ENCODE assay signal across 8 mouse cellular contexts in genomic region chr5:113735345-113736112, GRCm38 (mm10). TPM values are rescaled to one million over a fixed set of nuclear protein-coding genes. Genes with fewer than 3 reads are reported as not detected.
DNase-seq lines count a peak whose midpoint lies in the region; ATAC-seq lines count a peak whose summit lies in the region.

TSS of gene Ficd (plus strand) at chr5:113735803.

- no peaks in the 10 kb centered on the region for H3K9me3 ChIP-seq in hindbrain, embryonic 12.5 days (replicated peaks)

- H3K36me3 ChIP-seq in hindbrain, embryonic 12.5 days: peaks cover 26% of the 10 kb centered on the region

- H3K4me3 ChIP-seq in hindbrain, embryonic 12.5 days: peak within 1 kb of the TSS; percentile 53

- peak within 1 kb of the TSS; percentile 67 for H3K4me2 ChIP-seq in hindbrain, embryonic 12.5 days (replicated peaks)

- H3K4me1 ChIP-seq in hindbrain, embryonic 12.5 days: peaks cover 19% of the 10 kb centered on the region

- peak; percentile 99 for DNase-seq in NIH3T3 (ENCODE audit: low read depth)
- peak; percentile 96 to 97 for DNase-seq in cerebellum, postnatal 10 days
- DNase-seq in frontal cortex, postnatal 10 days (ENCODE audit: low spot score in 2 of 2): peak; percentile 86 to 92
- peak; percentile 86 to 93 for DNase-seq in layer of hippocampus, postnatal 14 days (ENCODE audit: low spot score in 2 of 2)
- peak; percentile 92 for DNase-seq in lung, postnatal 14 days
- DNase-seq in retina, adult 2 months (ENCODE audit: low read depth, low spot score): peak; percentile 91
- peak; percentile 89 to 94 for DNase-seq in thymus, postnatal 36 days

- under 1% methylated on average over 60 of the region's 71 CpGs for WGBS in hindbrain, embryonic 12.5 days

- H3K27ac ChIP-seq in hindbrain, embryonic 12.5 days: peak within 1 kb of the TSS; percentile 94

- peak; percentile 96 for ATAC-seq in hindbrain, embryonic 12.5 days (ENCODE audit: low FRiP score)

- no peaks in the 10 kb centered on the region for H3K27me3 ChIP-seq in hindbrain, embryonic 12.5 days

- peak within 1 kb of the TSS; percentile 63 for H3K9ac ChIP-seq in hindbrain, embryonic 12.5 days

RNA-seq across cellular contexts. Expression of gene Ficd, which starts in this region (rescaled TPM):
- 7.6 and 7.8 TPM in 2 replicates for polyA plus RNA-seq in hindbrain, embryonic 12.5 days (2016; fragmentation: Nextera tagmentation; extraction: Ambion mirVana)
- 10 to 100 TPM in 1 of 2 experiments, 1 to 10 TPM in 1; 9.6 to 12.0 TPM for total RNA-seq in layer of hippocampus, postnatal 14 days (2021)

Comparison
In these comparisons a context has a peak if more than half of its experiments do, and no peak if none do; other contexts are left out.
1. Peak in every context shown above with its lines: DNase-seq, ATAC-seq, H3K4me3 ChIP-seq and H3K27ac ChIP-seq.